Mouse (Mus musculus) cerebellum, adult 2 months (tissue): ENCODE measurements around the gene Cenpm. TPM values are rescaled to one million over a fixed set of nuclear protein-coding genes. Genes with fewer than 3 reads are reported as not detected.

Experiments
- DNase-seq, 2 experiments: peaks; one replicate each; pipeline ENCODE4 v3.0.0; 2021
- H3K27ac ChIP-seq: fragments of 200-500 bp; 2 replicates; pipeline ENCODE4 v1.5.1; 2012; ENCODE audit warnings: low read length, control low read depth, inconsistent platforms; ENCODE audit not compliant: insufficient read depth
- H3K27me3 ChIP-seq: fragments of 200-500 bp; 2 replicates; pipeline ENCODE4 v1.6.1; 2012; ENCODE audit warnings: inconsistent platforms, mild to moderate bottlenecking, low read length, moderate library complexity; ENCODE audit not compliant: control insufficient read depth, insufficient read depth
- H3K4me1 ChIP-seq: fragments of 200-500 bp; 2 replicates; pipeline ENCODE4 v1.6.1; 2011; ENCODE audit warnings: low read length; ENCODE audit not compliant: control insufficient read depth, insufficient read depth
- H3K4me3 ChIP-seq: fragments of 200-500 bp; replicated peaks from 2 replicates; pipeline ENCODE3; 2011; ENCODE audit warnings: mild to moderate bottlenecking, low read depth, low read length, control low read depth; ENCODE audit not compliant: insufficient read depth
- CTCF ChIP-seq: fragments of 200-500 bp; IDR thresholded peaks from 2 replicates; pipeline ENCODE4 v1.5.1; 2011; ENCODE audit warnings: low read depth, mild to moderate bottlenecking, control low read depth, low read length, moderate library complexity, borderline replicate concordance; ENCODE audit not compliant: insufficient read depth
- POLR2A ChIP-seq: fragments of 200-500 bp; IDR thresholded peaks from 2 replicates; pipeline ENCODE4 v1.6.1; 2011; ENCODE audit warnings: low read length, control low read depth, borderline replicate concordance; ENCODE audit not compliant: insufficient read depth
- WGBS: fragments of 180-500 bp; shearing (Covaris S2); methylation state at CpG from one replicate; pipeline ENCODE4 v1.1.7; 2018; 5-methylcytosine and 5-hydroxymethylcytosine counted together
- polyA plus RNA-seq: library from polyadenylated mRNA; depleted of rRNA; stranded (reverse); fragments of >200 nt; gene quantifications from 2 replicates; pipeline ENCODE4 v1.2.3, GENCODE M21; 2012; rRNA removed

Gene Cenpm
- 3.2 and 3.6 TPM in 2 replicates for polyA plus RNA-seq

DNA sequence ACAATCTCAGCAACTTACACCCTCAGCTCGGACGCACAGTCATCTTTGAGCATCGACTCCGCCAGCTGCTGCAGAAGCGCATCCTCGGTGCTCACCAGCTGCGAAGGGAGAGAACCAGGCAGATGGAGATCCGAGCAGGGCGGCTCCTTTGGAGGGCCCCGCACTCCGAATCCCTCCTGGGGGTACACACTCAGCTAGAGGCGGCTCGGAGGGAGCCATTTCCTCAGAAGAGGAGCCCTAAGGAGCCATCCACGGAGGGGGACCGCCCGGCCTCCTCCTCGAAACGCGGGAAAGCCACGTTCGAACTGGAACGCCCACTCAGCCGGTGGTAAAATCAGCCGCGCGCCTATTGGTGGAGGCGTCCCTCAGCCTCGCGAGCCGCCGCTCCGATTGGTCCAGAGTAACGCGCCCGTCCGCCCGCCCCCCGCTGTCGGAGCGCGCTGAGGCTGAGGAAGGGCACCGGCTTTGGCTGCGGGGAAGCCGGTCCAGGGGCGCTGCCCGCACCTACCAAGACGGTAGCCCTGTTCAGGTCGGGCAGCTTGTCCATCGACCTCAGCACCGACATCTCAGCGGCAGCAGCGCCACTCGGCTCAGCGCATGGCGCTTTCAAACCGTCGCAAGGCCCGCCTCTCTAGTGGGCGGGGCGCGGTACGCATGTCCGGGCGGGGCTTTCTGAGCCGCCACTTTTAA is at the start of gene Cenpm:
Gene Cenpm, minus strand, starts transcription at position 634 of the 690 bp plus-strand sequence.
- H3K27ac ChIP-seq: no peak within 1 kb of the TSS
- no peaks in the 10 kb centered on the region for H3K4me1 ChIP-seq
- H3K27me3 ChIP-seq: no peaks in the 10 kb centered on the region
- 0 out of 2 replicates have a peak, but pooled peaks have one; percentile 10 for TF ChIP-seq POLR2A
- no peak for TF ChIP-seq CTCF
- DNase-seq: peak; percentile 91 to 95
- WGBS: under 1% methylated on average over 65 of the region's 65 CpGs
- H3K4me3 ChIP-seq: peak within 1 kb of the TSS; percentile 65

GRCm38 (mm10) chr15:82294059-82294458 is 49.5 kb upstream of the Cenpm start:
- peak; percentile 27 to 34 for DNase-seq
- no peak overlapping the region for H3K4me3 ChIP-seq
- no peak overlapping the region for H3K27ac ChIP-seq
- H3K4me1 ChIP-seq: peaks cover 10% of the 10 kb centered on the region
- 7% methylated on average over 8 of the region's 8 CpGs for WGBS
- TF ChIP-seq CTCF (peak; percentile 43; the same call in 1 of the 2 replicates), POLR2A (0 out of 2 replicates have a peak, but pooled peaks have one; percentile 14)
- no peaks in the 10 kb centered on the region for H3K27me3 ChIP-seq

GRCm38 (mm10) chr15:82293271-82293711 is 48.7 kb upstream of the Cenpm start:
- TF ChIP-seq CTCF (no peak), POLR2A (no peak)
- Histone ChIP-seq H3K27me3 (no peaks in the 10 kb centered on the region), H3K27ac (no peak overlapping the region), H3K4me1 (peaks cover 10% of the 10 kb centered on the region), H3K4me3 (no peak overlapping the region)
- DNase-seq: peak in 1 of 2 experiments; percentile 32
- WGBS: 12% methylated on average over 7 of the region's 7 CpGs

GRCm38 (mm10) chr15:82292851-82293250 is 48.3 kb upstream of the Cenpm start:
- Histone ChIP-seq H3K4me3 (no peak overlapping the region), H3K4me1 (peaks cover 10% of the 10 kb centered on the region), H3K27ac (no peak overlapping the region), H3K27me3 (no peaks in the 10 kb centered on the region)
- no peak for DNase-seq
- TF ChIP-seq CTCF (no peak), POLR2A (no peak)
- WGBS: 15% methylated on average over 5 of the region's 5 CpGs

GRCm38 (mm10) chr15:82290252-82290651 is 45.7 kb upstream of the Cenpm start:
- Histone ChIP-seq H3K4me1 (peaks cover 14% of the 10 kb centered on the region), H3K27me3 (no peaks in the 10 kb centered on the region), H3K4me3 (no peak overlapping the region), H3K27ac (no peak overlapping the region)
- no peak for DNase-seq
- TF ChIP-seq CTCF (no peak), POLR2A (no peak)
- 44% methylated on average over 7 of the region's 7 CpGs for WGBS

- WGBS: 73% methylated on average over 12 of the region's 12 CpGs
- no peak for TF ChIP-seq CTCF
- TF ChIP-seq POLR2A: no peak
- H3K27me3 ChIP-seq: no peaks in the 10 kb centered on the region
- DNase-seq: no peak
- no peak overlapping the region for H3K4me3 ChIP-seq
- peaks cover 15% of the 10 kb centered on the region for H3K4me1 ChIP-seq
- no peak overlapping the region for H3K27ac ChIP-seq
Observed at GRCm38 (mm10) chr15:82286157-82286556, 41.6 kb upstream of the Cenpm start.

GRCm38 (mm10) chr15:82280638-82281037 is 36.1 kb upstream of the Cenpm start:
- WGBS: 12% methylated on average over 4 of the region's 4 CpGs
- DNase-seq: no peak
- Histone ChIP-seq H3K4me1 (peaks cover 52% of the 10 kb centered on the region), H3K27me3 (no peaks in the 10 kb centered on the region), H3K4me3 (no peak overlapping the region), H3K27ac (no peak overlapping the region)
- TF ChIP-seq CTCF: no peak
- no peak for TF ChIP-seq POLR2A

GRCm38 (mm10) chr15:82277591-82277990 is 33.0 kb upstream of the Cenpm start:
- Histone ChIP-seq H3K27me3 (no peaks in the 10 kb centered on the region), H3K27ac (peak overlapping the region; percentile 93), H3K4me3 (peak overlapping the region; percentile 93), H3K4me1 (peaks cover 45% of the 10 kb centered on the region)
- DNase-seq: peak; percentile 90 to 95
- TF ChIP-seq CTCF: no peak
- peak; percentile 33; the same call in 1 of the 2 replicates for TF ChIP-seq POLR2A
- 14% methylated on average over 5 of the region's 5 CpGs for WGBS
